In genomic region chr10:70060021-70060688, GRCm38 (mm10) we compare ENCODE assay signal across 7 mouse cellular contexts. TPM values are rescaled to one million over a fixed set of nuclear protein-coding genes. Genes with fewer than 3 reads are reported as not detected.
A peak's percentile ranks its signal among the peaks of the same experiment; 100 is the strongest.
DNase-seq lines count a peak whose midpoint lies in the region; ATAC-seq and TF ChIP-seq lines count a peak whose summit lies in the region.

No protein-coding gene starts in this region.

- peaks cover 4% of the 10 kb centered on the region; the same call in 1 of the 2 replicates for H3K4me1 ChIP-seq in midbrain, embryonic 13.5 days (replicated peaks)
- H3K4me1 ChIP-seq in midbrain, embryonic 11.5 days (ENCODE audit: control insufficient read depth, insufficient read depth, low read length) = no peaks in the 10 kb centered on the region

- intact Hi-C loops in gastrocnemius, adult 2 months (cut with DNase I) = no loop called here

- no peak overlapping the region for H3K27ac ChIP-seq in midbrain, embryonic 13.5 days
- H3K27ac ChIP-seq in midbrain, embryonic 11.5 days (ENCODE audit: low read depth, low read length) = no peak overlapping the region
- H3K27ac ChIP-seq in gastrocnemius, adult 2 months = peak overlapping the region; percentile 90

- no peaks in the 10 kb centered on the region for H3K27me3 ChIP-seq in midbrain, embryonic 13.5 days
- no peaks in the 10 kb centered on the region for H3K27me3 ChIP-seq in midbrain, embryonic 11.5 days (ENCODE audit: control insufficient read depth, insufficient read depth, low read length)

- no peaks in the 10 kb centered on the region for H3K9me3 ChIP-seq in midbrain, embryonic 13.5 days
- no peaks in the 10 kb centered on the region for H3K9me3 ChIP-seq in midbrain, embryonic 11.5 days (ENCODE audit: control insufficient read depth, low read length)

- no peaks in the 10 kb centered on the region for H3K36me3 ChIP-seq in midbrain, embryonic 13.5 days
- no peaks in the 10 kb centered on the region for H3K36me3 ChIP-seq in midbrain, embryonic 11.5 days (ENCODE audit: control insufficient read depth, insufficient read depth, low read length)

- H3K9ac ChIP-seq in midbrain, embryonic 13.5 days (replicated peaks) = no peak overlapping the region
- no peak overlapping the region for H3K9ac ChIP-seq in midbrain, embryonic 11.5 days (ENCODE audit: low read length)

- no peak for TF ChIP-seq CTCF in gastrocnemius, adult 2 months (IDR thresholded peaks at IDR 0.05)

- no peak overlapping the region for H3K4me2 ChIP-seq in midbrain, embryonic 13.5 days (replicated peaks)
- no peak overlapping the region for H3K4me2 ChIP-seq in midbrain, embryonic 11.5 days

- 0 out of 2 replicates have a peak, but pooled peaks have one; percentile 40 for ATAC-seq in midbrain, embryonic 13.5 days
- no peak for ATAC-seq in midbrain, embryonic 11.5 days (ENCODE audit: low FRiP score)
- no peak for ATAC-seq in erythroblast, adult 5-6 weeks (replicated peaks; ENCODE audit: low FRiP score, poor library complexity, severe bottlenecking)

- 76% methylated on average over 19 of the region's 19 CpGs for WGBS in midbrain, embryonic 13.5 days
- WGBS in midbrain, embryonic 11.5 days = 82% methylated on average over 19 of the region's 19 CpGs

- no peak overlapping the region for H3K4me3 ChIP-seq in midbrain, embryonic 13.5 days (replicated peaks)
- no peak overlapping the region for H3K4me3 ChIP-seq in midbrain, embryonic 11.5 days (ENCODE audit: low read depth, low read length)
- H3K4me3 ChIP-seq in gastrocnemius, adult 2 months = peak overlapping the region; percentile 57

- no peak for DNase-seq in midbrain, embryonic 11.5 days (ENCODE audit: low spot score, missing footprints)
- DNase-seq in gastrocnemius, adult 2 months = peak; percentile 86
- DNase-seq in kidney, postnatal 36 days = peak; percentile 48 to 56
- DNase-seq in lung, postnatal 36 days = peak; percentile 39
- DNase-seq in spleen, adult 12 weeks (ENCODE audit: low spot score) = no peak

RNA-seq across cellular contexts. Expression of gene Ccdc6, which starts 36.8 kb away (rescaled TPM):
- polyA plus RNA-seq in midbrain, embryonic 13.5 days (2015; fragmentation: Nextera tagmentation; extraction: Ambion mirVana) = 21.1 and 21.7 TPM in 2 replicates
- polyA plus RNA-seq in midbrain, embryonic 11.5 days (2014; fragmentation: Nextera tagmentation; extraction: Ambion mirVana) = 22.3 and 23.5 TPM in 2 replicates
- total RNA-seq in gastrocnemius, adult 2 months (2021) = 100 to 1,000 TPM in 1 of 2 experiments, 10 to 100 TPM in 1; 94.2 to 115 TPM
- total RNA-seq in erythroblast, adult 5-6 weeks (2015; ENCODE audit: low replicate concordance) = 16.5 and 19.6 TPM in 2 replicates
- total RNA-seq in erythroblast, adult 5-6 weeks (2017; ENCODE audit: low replicate concordance) = 18.6 and 35.5 TPM in 2 replicates

Comparison
In these comparisons a context has a peak if more than half of its experiments do, and no peak if none do; other contexts are left out.
1. DNase-seq: peak in gastrocnemius, adult 2 months (single experiment), kidney, postnatal 36 days (2 of 2) and lung, postnatal 36 days (single experiment); none in midbrain, embryonic 11.5 days (single experiment) and spleen, adult 12 weeks (single experiment).